Mouse (Mus musculus) right cerebral cortex, postnatal 14 days (tissue): ENCODE measurements at regions not wholly inside any gene's neighbourhood (a gene's known extent, or its start where the extent isn't known, plus 50 kb on each side); places are given as distances from the start of the nearest gene placed in this dataset.

Experiments
- DNase-seq: peaks from one replicate; pipeline ENCODE4 v3.0.0; 2022

DNA sequence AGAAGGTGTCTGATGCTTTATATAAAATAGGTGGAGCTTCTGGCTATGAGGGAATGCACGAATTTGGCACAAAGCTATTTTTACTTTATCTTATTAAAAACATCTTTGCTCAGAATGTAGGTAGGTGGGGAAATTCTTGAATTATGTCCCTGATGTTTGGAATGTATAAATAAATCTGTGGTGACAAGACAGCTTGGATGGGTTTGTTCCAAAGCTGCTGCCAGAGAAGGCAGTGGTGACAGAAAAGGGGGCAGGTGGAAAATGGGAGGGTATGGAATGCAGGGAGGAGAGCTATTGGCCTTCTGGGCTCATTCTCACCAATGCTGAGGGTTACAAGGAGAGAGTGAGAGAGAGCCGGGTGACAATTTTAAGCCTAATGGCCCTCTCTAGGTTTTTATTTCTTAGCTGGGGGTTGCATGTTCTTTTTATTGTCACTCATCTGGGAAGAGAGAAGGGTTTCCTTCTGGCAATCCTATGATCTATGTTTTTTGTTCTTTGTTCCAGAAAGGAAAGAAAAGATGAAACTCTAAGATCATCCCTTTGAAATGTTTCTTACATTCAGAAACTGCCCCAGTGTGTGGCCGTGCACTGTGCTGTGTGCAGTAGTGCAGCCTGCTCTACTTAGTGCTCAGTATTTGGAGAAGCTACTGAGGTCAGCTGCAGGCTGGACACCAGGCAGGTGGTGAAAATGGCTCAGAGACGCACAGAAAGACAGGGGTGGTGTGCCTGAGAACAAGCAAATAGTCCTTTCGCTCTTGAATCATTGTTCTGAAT lies 205.2 kb upstream of the Fam92a start:
- DNase-seq, result no peak

DNA sequence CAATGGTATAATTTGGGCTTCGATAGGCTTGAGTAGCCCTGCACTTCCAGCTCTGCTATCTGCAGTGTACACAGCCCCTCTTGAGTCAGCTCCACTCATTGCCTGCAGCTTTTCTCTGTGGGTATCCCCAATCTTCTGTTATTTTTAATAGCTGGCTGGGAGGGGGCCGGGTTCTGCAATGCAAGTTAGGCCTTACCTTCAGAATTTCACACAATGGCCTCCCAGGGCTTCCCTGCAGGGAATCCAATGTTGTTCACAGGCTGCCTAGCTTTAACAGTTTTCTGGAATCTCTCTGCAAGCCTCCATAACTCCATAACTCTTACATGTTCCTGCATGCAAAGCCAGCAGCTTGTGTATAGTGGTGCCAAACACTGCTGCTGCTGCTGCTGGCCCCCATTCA lies 197.7 kb upstream of the Fam92a start:
- DNase-seq, result no peak

DNA sequence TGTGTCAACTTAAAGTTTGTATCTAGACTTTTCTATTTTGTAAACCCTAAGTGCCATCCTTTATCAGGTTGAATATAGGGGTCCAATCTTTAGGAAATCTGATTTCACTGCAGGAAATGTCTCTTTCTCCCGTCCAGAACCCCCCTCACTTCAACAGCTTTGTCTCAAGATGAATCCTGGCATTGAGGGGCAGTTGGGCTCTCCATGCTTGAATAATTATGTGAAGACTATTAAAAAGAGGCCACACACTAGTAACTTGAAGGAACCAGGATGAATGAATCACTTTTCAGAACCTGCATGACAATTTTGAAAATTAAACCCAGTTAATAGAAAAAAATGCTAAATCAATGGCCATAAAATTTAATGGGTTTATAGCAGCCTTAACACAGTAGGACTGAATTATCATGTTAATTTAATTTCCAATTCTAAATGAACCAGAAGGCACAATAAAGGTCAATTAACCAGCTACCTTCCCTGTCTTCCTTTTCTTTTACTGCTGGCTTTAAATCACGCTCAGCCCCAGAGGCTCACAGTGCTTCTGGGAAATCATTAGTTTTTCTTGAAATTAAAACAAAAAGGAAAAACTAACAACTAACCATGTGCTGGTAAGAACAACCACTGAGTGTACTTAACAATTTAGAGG lies 185.3 kb upstream of the Fam92a start:
- no peak for DNase-seq

DNA sequence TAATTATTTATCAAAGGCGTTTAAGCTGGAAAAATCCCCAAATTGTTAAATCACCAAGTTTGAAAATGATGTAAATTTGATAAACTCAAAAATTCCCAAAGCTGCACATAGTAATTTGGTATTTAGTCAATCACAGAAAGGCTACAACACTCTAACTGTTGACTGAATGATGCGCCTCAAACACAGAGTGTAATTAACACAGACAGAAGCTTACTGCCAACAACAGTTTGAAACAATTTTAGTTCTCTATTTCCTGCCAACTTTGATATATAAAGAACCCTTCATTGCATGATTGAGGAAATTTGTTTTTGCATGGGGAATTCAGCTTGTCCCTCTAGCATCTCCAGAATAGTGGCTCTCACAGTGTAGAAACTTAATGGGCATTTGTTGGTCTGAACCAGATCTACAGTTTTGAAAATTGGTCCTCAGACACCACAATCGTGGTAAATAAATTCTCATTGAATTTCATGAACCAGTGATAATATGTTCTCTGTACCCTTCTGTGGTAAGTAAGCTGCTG lies 181.6 kb upstream of the Fam92a start:
- DNase-seq, result no peak

DNA sequence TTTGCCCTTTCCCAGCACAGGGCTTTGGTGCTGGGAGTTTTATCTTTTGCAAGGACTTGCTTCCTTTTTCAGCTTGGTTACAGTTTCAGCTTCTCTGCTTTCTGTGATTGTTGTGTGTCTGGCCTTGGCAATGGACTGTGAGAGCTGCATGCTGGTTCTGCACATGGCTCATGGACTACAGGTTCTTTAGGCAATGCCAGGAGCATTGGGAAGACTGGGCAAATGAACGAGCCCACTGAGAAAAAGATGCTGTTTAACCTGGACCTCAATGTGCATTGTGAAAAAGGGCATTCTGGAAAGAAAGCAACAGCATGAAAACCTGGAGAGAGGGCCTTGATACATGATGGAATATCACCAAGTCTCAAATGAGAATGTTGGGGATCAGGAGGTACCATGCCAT lies 167.4 kb upstream of the Fam92a start:
- no peak for DNase-seq

DNA sequence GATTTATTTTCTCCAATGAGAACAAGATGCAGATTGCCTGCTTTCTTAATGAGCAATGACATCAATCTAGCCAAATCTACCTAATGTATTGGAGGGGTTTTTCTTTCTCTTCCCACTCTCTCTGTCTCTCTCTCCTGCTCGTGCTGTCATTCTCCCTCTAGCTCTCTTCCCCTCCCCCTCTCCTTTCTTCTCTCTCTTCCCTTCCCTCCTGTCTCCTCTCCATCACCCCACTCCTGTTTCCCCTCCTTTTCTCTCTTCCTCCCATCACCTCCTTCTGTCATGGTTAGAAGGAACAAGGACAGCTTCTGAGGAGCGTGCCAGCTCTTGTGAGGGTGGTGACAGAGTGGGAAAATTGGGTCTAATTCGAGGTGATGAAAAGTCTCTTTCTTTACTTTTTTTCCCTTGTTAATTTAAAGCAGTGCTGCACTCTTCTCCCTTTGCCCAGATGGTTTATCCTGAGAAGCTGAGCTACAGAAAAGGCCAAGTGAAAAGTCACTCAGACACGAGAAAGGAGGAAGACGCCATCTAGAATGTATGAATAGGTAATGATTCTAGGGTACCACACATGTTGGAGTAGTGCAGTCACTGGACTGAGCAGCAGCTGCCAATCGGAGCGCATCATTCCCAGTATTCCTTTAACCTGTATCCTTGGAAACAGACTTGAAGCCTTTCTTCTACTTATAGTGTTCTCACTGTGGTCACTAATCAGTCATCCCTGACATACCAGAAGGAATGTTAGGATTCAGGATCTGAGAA lies 163.2 kb upstream of the Fam92a start:
- DNase-seq, result no peak

DNA sequence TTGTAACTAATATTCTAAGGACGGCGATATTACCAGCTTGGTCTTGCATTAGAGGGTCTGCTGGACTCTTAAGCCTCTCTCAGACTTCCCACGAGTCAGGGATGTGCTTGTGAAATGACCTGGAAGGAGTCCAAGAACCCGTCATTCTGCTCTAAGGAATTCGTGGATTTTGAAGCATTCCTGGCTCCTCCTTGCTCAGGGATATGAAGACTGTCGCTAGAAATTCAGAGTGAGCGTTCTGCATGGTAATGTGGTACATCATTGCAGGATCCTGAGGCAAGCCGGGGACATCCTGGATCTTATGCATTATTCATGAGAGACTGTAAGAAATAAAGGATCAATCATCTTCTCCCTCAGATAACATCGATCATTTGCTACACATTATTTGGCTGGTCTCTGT lies 162.6 kb upstream of the Fam92a start:
- DNase-seq, result no peak

DNA sequence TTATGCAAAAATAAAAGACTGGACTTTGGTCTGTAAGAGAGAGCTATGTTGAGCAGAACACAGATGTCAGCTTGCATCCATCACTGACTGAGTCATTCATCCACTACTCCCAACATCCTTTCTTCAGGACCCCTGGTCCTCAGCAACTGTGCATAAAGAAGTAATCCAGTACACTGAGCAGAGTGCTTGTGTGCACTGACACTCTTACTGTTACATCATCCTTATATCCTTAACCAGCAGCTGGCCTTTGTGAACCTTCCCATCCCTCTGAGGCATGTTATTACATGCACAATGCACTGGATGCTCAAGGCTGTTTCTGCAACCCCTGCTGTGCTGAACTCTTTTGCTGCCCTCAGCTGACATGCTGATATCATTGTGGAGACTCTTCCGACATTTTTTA lies 144.2 kb upstream of the Fam92a start:
- no peak for DNase-seq

DNA sequence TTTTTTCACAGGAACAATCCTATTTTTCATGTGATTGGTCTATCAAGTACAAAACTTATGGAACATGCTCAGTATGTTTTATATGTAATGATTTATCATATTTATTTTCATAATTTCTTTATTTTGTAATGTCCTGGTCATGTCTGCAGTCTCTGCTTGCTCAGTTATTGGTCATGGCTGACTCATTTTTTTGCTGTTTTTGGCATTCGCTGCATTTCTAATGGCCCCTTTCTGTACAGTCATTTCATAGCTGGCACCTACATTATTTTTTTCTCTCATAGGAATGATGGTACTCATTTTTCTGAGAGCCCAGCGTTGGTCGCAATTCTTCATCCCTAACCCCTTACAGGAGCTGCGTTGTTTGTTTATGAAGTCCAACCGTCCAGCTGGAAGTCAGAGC lies 136.5 kb upstream of the Fam92a start:
- DNase-seq, result no peak

DNA sequence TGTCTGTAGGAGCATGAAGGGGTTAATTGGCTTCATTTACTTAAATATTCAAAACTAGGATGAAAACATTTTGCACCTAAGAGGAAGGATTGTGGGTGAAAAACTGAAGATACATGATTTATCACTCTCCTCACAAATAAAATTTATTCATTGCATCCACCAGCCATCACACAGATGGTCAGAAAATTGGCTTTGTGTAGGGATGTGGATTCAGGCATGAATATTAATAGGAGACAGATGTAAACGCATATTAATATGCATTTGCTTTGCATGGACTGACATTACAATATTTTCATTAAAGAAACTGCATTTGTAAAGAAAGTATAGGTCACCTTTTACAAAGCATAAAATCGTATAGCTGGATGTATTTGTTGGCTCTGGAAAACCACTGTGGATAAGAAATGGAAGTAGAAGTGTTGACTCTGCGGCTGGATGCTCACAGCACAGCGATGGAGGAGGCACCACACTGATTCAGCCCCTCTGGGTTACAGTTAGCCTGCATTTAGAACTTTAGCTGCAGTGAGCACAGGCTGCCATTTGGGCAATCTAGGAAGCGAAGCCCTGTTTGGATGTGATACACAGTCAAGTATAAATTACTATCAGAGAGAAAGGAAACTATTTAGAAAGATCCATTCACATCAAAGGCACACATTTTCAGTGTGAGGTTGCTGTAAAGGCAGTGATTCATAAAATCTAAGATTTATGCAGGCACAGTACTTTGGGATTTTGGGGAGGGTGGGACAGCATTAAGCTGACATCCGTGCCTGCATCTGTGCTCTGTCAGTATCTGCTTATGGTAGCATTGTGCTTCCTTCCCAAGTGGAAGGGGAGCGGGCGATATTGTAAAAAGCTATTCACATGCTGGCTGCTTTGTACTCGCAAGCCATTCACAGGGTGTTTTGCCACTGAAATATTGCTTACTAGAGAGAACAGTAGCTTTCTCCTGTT lies 135.1 kb upstream of the Fam92a start:
- no peak for DNase-seq

DNA sequence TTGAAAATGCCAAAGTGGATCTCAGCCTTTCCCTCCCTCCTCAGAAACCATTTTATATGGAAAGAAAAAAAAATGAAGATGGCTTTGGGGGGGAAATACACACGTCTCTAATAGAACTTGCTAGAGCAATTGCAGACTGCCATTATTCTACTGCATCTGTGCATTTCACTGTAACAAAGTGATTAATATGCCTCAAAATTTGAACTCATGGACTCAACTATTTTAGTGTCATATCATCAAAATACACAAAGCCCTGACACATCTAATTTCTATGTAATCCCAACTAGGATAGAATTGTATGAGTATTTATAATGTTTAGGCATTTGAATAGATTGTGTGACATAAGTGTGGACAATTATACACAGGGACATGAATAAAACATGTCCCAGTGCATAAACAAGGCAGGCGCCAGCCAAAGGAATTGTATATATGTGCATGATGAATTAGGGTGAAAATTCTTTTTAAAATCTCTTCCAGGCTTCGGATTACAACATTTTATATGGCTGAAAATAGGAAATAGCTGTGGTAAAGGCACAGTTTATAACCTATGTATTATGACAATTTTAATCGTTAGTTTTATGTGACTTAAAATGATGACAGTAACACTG lies 115.4 kb upstream of the Fam92a start:
- DNase-seq, result no peak

DNA sequence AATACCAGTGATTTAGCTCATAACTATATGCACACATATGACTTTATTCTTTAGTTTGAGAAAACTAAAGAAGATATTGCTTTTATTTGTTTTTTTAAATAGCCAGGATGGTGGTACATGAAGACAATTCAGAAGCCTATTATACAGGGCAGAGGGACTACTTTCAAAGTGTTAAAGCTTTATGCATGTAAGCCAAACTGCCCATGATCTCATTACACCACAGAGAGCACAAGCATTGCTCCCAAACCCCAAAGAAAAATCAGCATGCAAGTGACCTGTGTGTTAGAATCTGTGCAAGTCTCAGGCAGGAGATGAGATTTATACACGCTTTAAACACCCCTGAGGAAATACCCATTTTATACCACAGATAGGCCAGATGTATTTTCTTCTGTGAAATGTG lies 114.6 kb upstream of the Fam92a start:
- no peak for DNase-seq

DNA sequence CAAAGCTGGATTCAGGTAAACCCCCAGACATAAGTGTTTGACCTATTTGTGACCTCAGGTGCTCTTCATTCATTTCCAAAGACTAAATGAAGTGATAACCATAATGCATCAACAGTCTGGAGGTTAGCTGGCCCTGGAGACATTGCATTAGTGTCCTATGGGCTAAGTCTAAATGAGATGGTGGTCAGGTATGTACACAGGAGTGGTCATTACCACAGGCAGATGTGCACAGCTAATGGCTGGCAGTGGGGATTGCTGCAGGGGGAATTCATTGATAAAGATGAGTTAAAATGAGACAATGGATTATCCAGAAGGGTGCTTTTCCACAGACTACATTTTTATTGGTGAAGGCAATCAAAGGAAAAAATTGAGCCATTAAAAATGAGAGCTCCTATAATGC lies 114.2 kb upstream of the Fam92a start:
- DNase-seq, result no peak

DNA sequence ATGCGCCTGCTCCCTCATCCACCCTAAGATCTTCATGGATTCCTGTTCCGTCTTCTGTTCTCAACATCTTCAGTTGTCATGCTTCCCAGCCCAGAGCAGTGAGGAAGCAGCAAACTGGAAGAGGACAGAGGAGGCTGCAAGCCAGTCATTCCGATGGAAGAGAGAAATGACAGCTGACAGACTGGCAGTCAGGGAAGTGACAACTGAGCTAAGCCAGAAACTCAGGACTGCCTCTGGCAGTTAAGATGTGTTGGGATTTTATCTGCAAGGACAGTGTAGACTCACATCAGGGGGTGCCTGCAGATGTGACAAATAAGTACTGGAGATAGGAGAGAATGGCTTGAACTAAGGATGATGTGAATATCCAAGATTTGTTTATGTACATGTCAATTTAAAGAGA lies 106.1 kb upstream of the Fam92a start:
- no peak for DNase-seq

DNA sequence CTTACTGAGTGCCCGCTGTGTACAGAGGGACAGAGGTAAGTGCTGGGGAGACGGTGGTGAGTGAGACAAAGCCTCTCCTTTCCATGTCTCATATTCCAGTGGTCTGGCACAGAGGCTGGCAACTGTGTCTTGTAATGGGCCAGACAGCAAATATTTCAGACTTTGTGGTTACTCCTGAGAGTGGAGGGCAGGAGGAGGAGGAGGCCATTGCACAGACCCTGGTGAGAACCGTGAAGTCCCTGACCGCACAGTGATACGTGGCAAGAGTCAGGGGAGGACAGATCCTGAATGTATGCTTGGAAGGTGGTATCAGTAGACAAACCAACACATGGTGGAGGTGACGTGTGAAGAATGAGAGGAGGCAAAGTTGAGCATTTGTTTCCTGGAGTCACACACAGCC lies 101.6 kb upstream of the Fam92a start:
- no peak for DNase-seq

DNA sequence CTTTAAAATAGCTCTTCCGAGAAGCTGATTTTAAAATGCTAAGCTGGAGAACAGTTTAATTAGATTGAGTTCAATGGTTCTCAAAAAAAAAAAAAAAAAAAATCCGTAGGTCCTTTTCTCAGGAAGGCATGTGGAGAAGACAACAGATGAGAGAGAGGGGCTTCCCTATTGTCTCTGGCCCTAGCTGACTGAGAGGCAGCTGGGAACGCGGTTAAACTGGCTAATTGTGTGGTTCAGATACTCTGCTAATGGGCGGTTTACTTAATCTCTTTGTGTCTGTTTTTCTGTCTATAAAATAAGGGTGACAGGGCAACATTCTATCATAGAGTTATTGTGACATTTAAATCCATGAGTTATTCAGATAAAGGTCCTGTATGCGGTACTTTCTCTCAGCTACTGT lies 101.1 kb upstream of the Fam92a start:
- no peak for DNase-seq

DNA sequence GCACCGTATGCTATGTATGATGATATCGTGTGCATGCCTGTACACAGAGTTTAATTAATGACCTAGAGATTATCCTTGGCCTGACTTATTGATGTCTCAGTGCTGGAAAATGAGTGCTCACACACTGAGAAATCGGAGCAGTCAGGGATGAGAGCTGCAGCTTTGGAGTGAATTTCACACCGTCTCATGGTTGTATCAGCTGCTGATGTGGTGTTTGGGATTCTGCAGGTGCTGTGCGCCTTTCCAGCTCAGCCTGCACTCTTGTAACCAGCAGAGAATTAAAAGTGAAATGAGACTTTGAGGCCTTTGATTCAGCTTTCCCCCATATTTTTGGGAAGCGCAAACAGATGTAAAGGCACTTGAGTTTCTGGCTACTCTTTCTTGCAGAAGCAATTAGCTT lies 100.6 kb upstream of the Fam92a start:
- DNase-seq, result no peak

DNA sequence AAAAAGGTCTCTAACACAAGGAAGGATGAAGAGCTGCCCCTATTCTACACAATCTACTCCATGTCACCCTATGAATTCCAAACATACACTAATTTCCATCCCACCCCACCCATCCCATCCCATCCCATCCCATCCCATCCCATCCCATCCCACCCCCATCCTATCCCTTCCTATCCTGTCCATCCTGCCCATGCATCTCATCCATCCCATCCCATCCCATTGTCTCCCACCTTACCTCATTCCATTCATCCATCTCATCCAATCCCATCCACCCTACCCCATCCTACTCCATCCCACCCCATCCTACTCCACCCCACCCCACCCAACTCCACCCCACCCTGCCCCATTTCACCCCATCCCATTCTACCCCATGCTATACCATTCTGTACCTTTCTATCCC lies 91.9 kb upstream of the Fam92a start:
- no peak for DNase-seq

DNA sequence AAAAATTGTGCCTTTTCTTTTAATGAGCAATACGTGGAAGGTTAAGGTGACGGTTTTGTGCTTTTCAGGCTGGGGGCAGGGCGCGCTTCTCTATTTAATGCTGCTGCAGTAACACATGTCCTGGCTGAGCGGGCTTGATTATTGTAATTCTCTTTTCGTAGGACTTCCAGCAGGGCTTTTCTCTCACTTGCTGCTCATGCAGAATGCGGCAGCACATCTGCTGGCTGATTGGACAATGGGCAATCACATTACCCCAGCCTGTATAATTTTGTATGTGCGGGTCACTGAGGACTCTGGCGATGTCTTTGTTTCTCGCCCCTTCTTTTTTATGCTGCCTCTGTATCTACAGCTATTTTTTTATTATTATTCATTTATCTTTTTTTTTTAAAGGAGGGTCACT lies 91.4 kb upstream of the Fam92a start:
- DNase-seq, result no peak

DNA sequence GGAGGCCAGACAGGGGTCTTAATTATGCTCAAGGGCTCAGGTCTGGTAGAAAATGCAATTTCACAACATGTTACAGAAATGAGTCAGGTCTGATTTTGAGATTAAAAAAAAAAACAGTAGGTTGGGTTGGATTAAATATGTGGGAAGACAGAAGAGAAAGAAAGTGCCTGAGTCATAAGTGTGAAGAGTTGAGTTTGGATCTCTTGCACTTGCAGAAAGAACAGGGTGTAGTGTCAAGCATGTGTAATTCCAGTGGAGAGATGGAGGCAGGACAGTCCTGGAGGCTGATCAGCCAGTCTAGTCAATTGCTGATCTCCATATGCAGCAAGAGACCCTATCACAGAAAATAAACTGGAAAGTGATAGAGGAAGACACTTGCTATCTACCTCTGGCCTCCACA lies 76.2 kb upstream of the Fam92a start:
- no peak for DNase-seq

DNA sequence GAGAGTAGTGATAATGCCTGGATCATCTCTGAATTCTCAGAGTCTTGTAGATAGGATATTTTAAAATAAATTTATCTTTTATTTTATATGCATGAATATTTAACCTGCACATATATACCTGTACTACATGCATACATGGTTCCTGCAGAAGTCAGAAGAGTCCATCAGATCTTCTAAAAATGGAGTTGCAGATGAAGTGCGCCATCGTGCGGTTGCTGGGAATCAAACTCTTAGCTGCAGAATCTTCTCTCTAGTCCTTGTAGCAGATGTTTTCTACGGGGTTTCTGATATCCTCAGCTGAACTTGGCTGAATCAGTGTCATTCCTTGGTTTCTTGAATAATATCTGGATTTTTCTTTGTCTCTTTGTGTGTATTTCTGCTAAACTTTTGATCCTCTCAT lies 74.8 kb upstream of the Fam92a start:
- DNase-seq, result no peak

DNA sequence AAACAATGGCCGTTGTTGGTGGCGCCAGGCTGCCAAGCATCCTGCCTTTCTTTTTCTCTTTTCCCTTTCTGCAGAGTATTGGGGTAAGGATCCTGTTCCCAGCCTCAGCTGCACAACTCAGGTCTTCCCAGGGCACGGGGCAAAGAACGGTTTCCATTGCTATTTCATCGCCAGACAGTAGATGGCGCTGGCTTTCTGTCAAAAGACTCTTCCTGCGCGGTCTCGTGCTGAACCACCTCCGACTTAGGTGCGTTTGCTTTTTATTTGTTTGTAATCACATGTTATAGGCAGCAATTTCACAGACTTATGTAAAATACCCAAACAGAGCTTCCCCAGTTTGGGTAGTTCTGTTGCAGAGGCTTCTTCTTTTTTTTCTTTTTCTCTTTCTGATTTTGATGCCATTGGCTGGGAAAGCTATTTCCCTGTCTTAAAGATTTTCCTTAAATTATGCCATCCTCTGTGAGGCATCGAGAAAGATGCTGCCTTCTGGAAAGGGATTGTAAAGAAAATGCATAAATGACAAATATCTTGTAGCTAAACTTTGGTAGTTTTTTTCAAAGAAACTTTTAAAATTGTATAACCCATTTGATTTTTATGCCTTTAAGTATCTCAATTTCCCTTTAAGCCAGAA lies 69.2 kb upstream of the Fam92a start:
- DNase-seq, result peak; percentile 65
